Mouse (Mus musculus) brain, embryonic 14.5 days (tissue): ENCODE measurements around the gene Grm1.

Experiments
- CTCF ChIP-seq: fragments of 200-500 bp; IDR thresholded peaks from 2 replicates; pipeline ENCODE4 v1.5.1; 2012; ENCODE audit warnings: inconsistent platforms, mild to moderate bottlenecking, moderate library complexity, borderline replicate concordance; ENCODE audit not compliant: insufficient read depth, insufficient read length; ENCODE audit errors: extremely low read depth
- POLR2A ChIP-seq: fragments of 200-500 bp; IDR thresholded peaks from 2 replicates; pipeline ENCODE4 v1.6.1; 2012; ENCODE audit warnings: mild to moderate bottlenecking, inconsistent platforms, borderline replicate concordance; ENCODE audit not compliant: poor library complexity, insufficient read depth, insufficient read length, severe bottlenecking; ENCODE audit errors: extremely low read depth

DNA sequence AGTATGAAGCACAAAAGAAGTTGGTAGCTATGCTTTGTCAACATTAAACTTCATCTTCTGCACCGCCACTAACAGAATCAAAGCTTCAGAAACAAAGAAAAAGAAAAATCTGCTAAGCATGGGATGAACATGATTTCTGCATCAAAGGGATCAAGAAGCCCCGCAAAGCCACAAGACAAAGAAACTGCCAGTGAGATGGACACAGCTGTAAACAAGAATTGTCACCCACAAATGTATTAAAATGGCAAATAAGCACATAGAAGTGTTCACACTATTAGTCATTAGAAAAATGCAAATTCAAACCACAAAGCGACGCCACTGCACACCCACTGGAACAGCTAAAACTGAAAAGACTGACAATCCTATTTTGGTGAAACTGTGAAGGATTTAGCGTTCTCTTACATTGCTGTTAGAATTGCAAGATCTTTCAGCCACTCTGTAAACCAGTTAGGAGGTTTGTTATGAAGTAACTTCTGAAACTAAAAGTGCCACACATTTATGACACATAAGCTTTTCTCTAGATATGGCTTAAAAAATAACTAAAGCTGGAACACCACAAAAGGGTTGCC, 153.3 kb downstream of the Grm1 start:
- TF ChIP-seq POLR2A (no peak), CTCF (no peak)
